Mouse (Mus musculus): ENCODE measurements at regions not wholly inside any gene's neighbourhood (a gene's known extent, or its start where the extent isn't known, plus 50 kb on each side); places are given as distances from the start of the nearest gene placed in this dataset.

- DNase-seq (ENCODE audit: low spot score), result no peak
Observed at GRCm38 (mm10) chr6:117617168-117617567, 223.8 kb upstream of the Zfp637 start.

GRCm38 (mm10) chr6:117617951-117618350 lies 223.0 kb upstream of the Zfp637 start:
- DNase-seq (ENCODE audit: low spot score), result no peak

- DNase-seq (ENCODE audit: low spot score), result no peak
Observed at GRCm38 (mm10) chr6:117619606-117620005, 221.4 kb upstream of the Zfp637 start.

- no peak for DNase-seq (ENCODE audit: low spot score)
Observed at GRCm38 (mm10) chr6:117622446-117622845, 218.5 kb upstream of the Zfp637 start.

- no peak for DNase-seq (ENCODE audit: low spot score)
Observed at GRCm38 (mm10) chr6:117622946-117623345, 218.0 kb upstream of the Zfp637 start.

- DNase-seq (ENCODE audit: low spot score), result no peak
Observed at GRCm38 (mm10) chr6:117625716-117626115, 215.3 kb upstream of the Zfp637 start.

- DNase-seq (ENCODE audit: low spot score), result no peak
Observed at GRCm38 (mm10) chr6:117627461-117627860, 213.5 kb upstream of the Zfp637 start.

- DNase-seq (ENCODE audit: low spot score), result no peak
Observed at GRCm38 (mm10) chr6:117646628-117647027, 194.4 kb upstream of the Zfp637 start.

GRCm38 (mm10) chr6:117650541-117650940 lies 190.4 kb upstream of the Zfp637 start:
- no peak for DNase-seq (ENCODE audit: low spot score)

GRCm38 (mm10) chr6:117651551-117651950 lies 189.4 kb upstream of the Zfp637 start:
- DNase-seq (ENCODE audit: low spot score), result no peak

GRCm38 (mm10) chr6:117652012-117652411 lies 189.0 kb upstream of the Zfp637 start:
- DNase-seq (ENCODE audit: low spot score), result no peak

- no peak for DNase-seq (ENCODE audit: low spot score)
Observed at GRCm38 (mm10) chr6:117652917-117653316, 188.1 kb upstream of the Zfp637 start.

- DNase-seq (ENCODE audit: low spot score), result no peak
Observed at GRCm38 (mm10) chr6:117653886-117654425, 187.0 kb upstream of the Zfp637 start.

- no peak for DNase-seq (ENCODE audit: low spot score)
Observed at GRCm38 (mm10) chr6:117655986-117656385, 185.0 kb upstream of the Zfp637 start.

- peak; percentile 26 for DNase-seq (ENCODE audit: low spot score)
Observed at GRCm38 (mm10) chr6:117660576-117660975, 180.4 kb upstream of the Zfp637 start.

GRCm38 (mm10) chr6:117662635-117663034 lies 178.3 kb upstream of the Zfp637 start:
- no peak for DNase-seq (ENCODE audit: low spot score)

GRCm38 (mm10) chr6:117670337-117670736 lies 170.6 kb upstream of the Zfp637 start:
- DNase-seq (ENCODE audit: low spot score), result no peak

GRCm38 (mm10) chr6:117670792-117671525 lies 170.0 kb upstream of the Zfp637 start:
- DNase-seq (ENCODE audit: low spot score), result no peak

- DNase-seq (ENCODE audit: low spot score), result peak; percentile 41
Observed at GRCm38 (mm10) chr6:117675059-117675800, 165.8 kb upstream of the Zfp637 start.

- peak; percentile 2 for DNase-seq (ENCODE audit: low spot score)
Observed at GRCm38 (mm10) chr6:117676064-117676821, 164.7 kb upstream of the Zfp637 start.

- DNase-seq (ENCODE audit: low spot score), result peak; percentile 48
Observed at GRCm38 (mm10) chr6:117677062-117677461, 163.9 kb upstream of the Zfp637 start.

GRCm38 (mm10) chr6:117677821-117678220 lies 163.2 kb upstream of the Zfp637 start:
- no peak for DNase-seq (ENCODE audit: low spot score)

Data from T-cell, adult 2 months (primary cell).